Mouse (Mus musculus): ENCODE measurements at regions not wholly inside any gene's neighbourhood (a gene's known extent, or its start where the extent isn't known, plus 50 kb on each side); places are given as distances from the start of the nearest gene placed in this dataset.
"Not testable (repeated sequence)": the region's sequence is repeated elsewhere in the genome, so short reads cannot be mapped to it uniquely, and the experiment has no call there.

DNA sequence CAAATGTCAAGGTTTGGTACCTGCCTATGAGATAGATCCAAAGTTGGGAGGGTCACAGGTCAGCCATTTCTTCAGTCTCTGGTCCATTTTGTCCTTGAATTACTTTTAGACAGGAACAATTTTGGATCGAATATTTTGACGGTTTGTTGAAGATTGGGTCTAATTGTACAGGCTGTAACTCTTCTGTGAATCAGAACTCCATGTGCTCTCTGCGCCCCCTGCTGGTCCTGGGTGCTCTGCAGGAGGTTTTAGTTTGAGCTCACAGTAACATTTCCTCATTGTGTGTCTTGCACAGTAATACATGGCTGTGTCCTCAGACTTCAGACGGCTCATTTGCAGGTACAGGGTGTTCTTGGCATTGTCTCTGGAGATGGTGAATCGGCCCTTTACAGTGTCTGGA is 158.1 kb downstream of the Adam6a start:
- not testable (repeated sequence) for DNase-seq (ENCODE audit: low spot score in 2 of 2)

GRCm38 (mm10) chr12:113716406-113716805 is 172.7 kb downstream of the Adam6a start:
- peak in 1 of 2 experiments; percentile 10 for DNase-seq (ENCODE audit: low spot score in 2 of 2)

GRCm38 (mm10) chr12:113735847-113736246 is 192.1 kb downstream of the Adam6a start:
- DNase-seq (ENCODE audit: low spot score in 2 of 2): peak in 1 of 2 experiments; percentile 6

DNA sequence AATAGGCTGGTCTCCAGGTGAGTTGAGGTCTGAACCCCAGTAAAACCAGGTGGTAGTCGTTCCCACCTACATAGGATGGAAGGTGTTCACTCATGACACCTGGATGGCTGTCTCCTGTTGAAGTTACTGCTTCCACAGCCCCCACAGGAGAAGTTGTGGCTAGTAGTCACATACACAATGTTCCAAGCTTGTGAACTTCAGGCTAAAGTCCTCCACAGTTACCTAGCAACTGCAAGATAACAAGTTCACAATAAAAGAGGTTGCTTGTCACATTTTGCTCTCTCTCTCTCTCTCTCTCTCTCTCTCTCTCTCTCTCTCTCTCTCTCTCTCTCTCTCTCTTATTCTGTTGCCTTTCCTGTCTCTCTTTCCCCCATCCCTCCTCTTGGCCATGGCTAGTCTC is 202.6 kb downstream of the Adam6a start:
- DNase-seq (ENCODE audit: low spot score in 2 of 2): no peak

DNA sequence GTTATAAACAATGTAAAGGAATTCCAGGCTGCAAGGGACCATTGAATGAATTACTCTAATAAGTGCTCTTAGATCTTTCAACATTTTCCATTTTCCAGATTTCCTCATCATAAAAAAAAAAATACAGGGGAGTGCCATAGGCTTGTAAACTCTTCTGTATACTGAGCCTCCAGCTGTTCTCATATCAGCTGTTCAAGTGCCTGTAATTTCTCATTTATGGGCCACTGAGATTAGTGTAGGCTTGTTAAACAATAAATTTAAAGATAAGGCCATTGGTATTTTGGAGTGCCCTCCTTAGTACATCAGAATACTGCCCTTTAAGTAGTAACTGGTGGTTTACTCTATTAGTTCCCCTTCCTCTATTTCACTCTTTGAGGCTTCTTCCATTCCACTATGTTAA is 204.3 kb downstream of the Adam6a start:
- DNase-seq (ENCODE audit: low spot score in 2 of 2): no peak

GRCm38 (mm10) chr12:113769587-113769986 is 225.9 kb downstream of the Adam6a start:
- DNase-seq (ENCODE audit: low spot score in 2 of 2): no peak

DNA sequence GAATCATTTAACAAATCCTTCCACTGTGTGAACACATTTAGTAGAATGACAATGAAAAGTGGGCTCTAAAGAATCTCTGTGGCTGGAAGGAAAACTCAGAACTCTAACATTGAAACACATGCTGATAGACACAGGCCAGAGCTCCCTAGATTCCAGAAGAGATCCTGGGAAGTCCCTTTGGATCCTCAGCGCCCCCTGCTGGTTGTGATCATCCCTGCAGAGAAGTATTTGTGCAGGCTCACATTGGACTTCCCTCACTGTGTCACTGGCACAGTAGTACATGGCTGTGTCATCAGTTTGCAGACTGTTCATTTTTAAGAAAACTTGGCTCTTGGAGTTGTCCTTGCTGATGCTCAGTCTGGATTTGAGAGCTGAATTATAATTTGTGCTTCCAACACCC is 252.2 kb downstream of the Adam6a start:
- not testable (repeated sequence) for DNase-seq (ENCODE audit: low spot score in 2 of 2)

DNA sequence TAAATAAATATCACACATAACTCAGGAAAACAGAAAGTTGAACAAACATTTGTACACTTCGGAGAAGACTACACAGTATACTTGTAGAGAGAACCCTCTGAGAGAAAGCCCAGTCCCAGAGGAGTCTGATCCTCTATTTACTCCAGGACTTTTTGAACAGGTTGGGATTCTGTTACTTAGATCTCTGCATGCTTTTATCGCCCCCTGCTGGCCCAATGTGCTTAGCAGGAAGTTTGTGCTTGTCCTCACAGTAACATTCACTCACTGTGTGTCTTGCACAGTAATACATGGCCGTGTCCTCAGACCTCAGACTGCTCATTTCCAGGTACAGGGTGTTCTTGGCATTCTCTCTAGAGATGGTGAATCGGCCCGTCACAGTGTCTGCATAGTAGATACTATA is 282.7 kb downstream of the Adam6a start:
- no peak for DNase-seq (ENCODE audit: low spot score in 2 of 2)

GRCm38 (mm10) chr12:113858893-113859292 is 315.2 kb downstream of the Adam6a start:
- DNase-seq (ENCODE audit: low spot score in 2 of 2): peak; percentile 3 to 23

DNA sequence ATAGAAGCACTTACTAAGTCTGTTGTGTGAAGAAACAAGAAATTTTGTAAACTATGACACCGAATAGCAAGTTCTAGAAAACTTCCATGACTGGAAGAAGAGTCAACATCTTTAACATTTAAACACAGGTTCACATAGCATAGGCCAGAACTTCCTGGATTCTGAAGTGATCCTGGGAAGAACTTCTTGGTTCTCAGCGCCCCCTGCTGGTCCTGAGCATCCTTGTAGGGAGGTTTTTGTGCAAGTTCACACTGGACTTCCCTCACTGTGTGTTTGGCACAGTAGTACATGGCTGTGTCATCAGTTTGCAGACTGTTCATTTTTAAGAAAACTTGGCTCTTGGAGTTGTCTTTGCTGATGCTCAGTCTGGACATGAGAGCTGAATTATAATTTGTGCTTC is 335.1 kb downstream of the Adam6a start:
- DNase-seq (ENCODE audit: low spot score in 2 of 2): no peak

DNA sequence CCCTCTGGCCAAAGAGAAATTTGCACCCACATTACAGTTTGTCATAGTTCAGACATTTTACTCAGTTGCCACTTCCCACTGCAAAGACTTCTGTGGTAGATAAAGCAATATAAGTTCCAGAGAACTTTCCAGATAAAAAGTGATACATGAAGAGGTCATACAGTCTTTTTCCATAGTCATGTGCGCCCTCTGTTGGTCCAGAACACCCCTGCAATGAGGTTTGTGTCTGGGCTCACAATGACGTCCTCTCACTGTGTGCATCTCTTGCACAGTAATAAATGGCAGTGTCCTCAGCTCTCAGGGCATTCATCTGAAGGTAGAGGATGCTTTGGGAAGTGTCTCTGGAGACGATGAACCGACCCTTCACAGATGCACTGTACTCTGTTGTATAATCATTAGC is 352.4 kb downstream of the Adam6a start:
- DNase-seq (ENCODE audit: low spot score in 2 of 2): no peak

GRCm38 (mm10) chr12:113906459-113906858 is 362.8 kb downstream of the Adam6a start:
- DNase-seq (ENCODE audit: low spot score in 2 of 2): no peak

GRCm38 (mm10) chr12:113907751-113908150 is 364.0 kb downstream of the Adam6a start:
- DNase-seq (ENCODE audit: low spot score in 2 of 2): no peak

- DNase-seq (ENCODE audit: low spot score in 2 of 2): no peak
Measured at GRCm38 (mm10) chr12:113911770-113912169, 368.1 kb downstream of the Adam6a start.

- DNase-seq (ENCODE audit: low spot score in 2 of 2): no peak
Measured at GRCm38 (mm10) chr12:113940721-113941120, 397.0 kb downstream of the Adam6a start.

DNA sequence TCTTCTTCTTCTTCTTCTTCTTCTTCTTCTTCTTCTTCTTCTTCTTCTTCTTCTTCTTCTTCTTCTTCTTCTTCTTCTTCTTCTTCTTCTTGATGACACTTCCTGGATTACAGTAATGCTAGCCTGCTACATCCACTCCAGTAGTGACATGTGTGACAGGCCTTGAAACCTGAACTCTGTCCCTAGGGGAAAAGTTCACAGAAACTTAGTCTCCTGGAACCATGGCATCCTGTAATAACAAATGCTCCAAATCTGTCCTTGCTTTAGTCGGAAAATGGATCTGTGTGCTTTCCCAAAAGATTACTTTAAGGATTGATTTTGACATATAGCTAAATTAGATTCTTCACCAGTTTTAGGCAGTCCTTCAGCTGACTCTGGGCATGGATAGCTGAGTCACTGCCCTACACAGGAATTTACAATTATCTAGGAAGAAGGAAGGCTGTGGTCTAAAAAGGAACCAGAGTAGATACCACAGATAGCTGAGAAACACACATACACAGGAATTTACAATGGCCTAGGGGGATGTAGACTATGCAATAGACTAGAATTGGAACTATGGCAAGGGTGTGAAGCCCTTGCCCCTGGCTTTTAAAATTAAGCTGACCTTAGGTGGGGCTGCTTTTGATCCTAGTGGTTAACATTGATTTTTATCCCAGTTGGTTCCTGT is 400.1 kb downstream of the Adam6a start:
- DNase-seq (ENCODE audit: low spot score in 2 of 2): not testable (repeated sequence)

- not testable (repeated sequence) for DNase-seq (ENCODE audit: low spot score in 2 of 2)
Measured at GRCm38 (mm10) chr12:113945786-113946185, 402.1 kb downstream of the Adam6a start.

- not testable (repeated sequence) for DNase-seq (ENCODE audit: low spot score in 2 of 2)
Measured at GRCm38 (mm10) chr12:113948017-113948416, 404.3 kb downstream of the Adam6a start.

DNA sequence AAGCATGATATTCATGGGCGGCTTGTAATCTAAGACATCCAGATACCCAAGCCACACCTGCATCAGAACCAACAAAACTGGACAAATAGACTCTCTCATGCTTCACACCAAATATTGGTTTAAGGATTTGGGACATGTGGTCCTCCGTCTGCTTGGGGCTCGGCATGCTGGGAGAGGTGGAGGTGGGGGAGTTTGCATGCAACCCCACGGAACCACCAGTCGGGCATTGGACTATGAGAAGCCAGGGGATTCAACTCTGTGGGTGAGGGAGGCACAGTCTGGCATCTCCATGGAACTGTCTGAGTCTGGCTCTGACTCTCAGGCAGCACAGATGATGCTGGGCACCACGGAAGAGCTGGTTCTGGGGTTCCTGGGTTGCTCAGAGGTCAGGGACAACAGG is 430.6 kb downstream of the Adam6a start:
- no peak for DNase-seq (ENCODE audit: low spot score in 2 of 2)

GRCm38 (mm10) chr12:113981613-113982012 is 437.9 kb downstream of the Adam6a start:
- peak; percentile 30 to 83 for DNase-seq (ENCODE audit: low spot score in 2 of 2)

DNA sequence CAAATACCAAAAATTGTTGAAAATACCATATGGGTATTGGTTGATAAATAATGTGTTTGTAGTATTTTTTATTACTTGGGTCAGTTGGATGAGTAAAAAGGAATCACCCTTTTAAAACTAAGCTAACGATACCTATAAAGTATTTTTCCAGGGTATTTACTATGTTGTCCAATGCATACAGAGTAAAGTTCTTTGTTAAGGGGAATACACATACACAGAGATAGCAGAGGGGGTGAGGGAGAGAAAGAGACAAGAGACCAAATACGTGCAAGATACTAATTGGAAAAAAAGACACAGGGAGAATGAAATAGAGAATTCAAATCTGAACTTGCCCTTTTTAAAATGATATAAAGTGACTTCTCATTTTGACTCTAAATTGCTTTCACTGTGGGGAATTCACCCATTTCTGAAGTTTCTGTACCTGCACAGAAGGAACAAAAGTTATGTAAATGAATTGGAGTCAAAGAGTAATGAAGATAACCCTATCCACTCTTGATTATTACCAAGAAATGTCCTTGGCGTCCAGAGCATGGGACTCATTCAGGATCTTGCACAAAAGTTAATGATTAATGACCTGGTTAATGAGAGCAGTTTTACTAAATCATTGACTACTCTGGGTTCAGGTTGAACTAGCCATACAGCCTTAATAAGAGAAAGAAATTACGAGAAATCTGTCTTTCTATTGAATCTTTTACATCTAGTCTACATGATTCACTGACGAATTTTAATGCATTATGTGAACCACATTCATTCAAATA is 443.7 kb downstream of the Adam6a start:
- DNase-seq (ENCODE audit: low spot score in 2 of 2): no peak

DNA sequence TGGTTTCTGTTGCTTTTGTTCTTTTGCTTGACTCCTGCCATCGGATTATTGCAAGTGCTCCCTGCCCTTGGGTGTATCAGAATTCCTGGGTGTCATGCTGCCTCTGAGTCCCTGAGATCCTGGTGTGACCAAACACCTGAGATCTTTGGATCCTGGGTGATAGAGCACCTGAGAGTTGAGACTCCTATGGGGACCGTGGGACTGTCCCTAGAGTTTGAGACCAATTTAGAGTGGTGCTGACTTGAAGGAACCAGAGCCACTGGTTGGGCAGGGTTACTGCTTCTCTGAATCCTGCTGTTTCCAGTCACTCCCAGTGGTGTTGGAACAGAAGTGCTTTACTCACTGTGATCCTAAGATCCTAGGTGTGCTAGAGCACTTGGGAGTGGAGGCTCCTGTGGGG is 448.7 kb downstream of the Adam6a start:
- DNase-seq (ENCODE audit: low spot score in 2 of 2): no peak

- not testable (repeated sequence) for DNase-seq (ENCODE audit: low spot score in 2 of 2)
Measured at GRCm38 (mm10) chr12:113994284-113994683, 450.6 kb downstream of the Adam6a start.

All from layer of hippocampus, adult 18-20 months (tissue).